Mouse (Mus musculus): ENCODE data around the gene Ocel1. TPM values are rescaled to one million over a fixed set of nuclear protein-coding genes. Genes with fewer than 3 reads are reported as not detected.
A peak's percentile ranks its signal among the peaks of the same experiment; 100 is the strongest.

Ocel1 gene
- polyA plus RNA-seq, 1 experiment from 2014 or later: 3.0 TPM

GRCm38 (mm10) chr8:71404951-71405351 is 33.9 kb downstream of the Ocel1 start:
- no peak overlapping the region for H3K4me2 ChIP-seq (ENCODE audit: low read length)
- WGBS: 88% methylated on average over 9 of the region's 9 CpGs

DNA sequence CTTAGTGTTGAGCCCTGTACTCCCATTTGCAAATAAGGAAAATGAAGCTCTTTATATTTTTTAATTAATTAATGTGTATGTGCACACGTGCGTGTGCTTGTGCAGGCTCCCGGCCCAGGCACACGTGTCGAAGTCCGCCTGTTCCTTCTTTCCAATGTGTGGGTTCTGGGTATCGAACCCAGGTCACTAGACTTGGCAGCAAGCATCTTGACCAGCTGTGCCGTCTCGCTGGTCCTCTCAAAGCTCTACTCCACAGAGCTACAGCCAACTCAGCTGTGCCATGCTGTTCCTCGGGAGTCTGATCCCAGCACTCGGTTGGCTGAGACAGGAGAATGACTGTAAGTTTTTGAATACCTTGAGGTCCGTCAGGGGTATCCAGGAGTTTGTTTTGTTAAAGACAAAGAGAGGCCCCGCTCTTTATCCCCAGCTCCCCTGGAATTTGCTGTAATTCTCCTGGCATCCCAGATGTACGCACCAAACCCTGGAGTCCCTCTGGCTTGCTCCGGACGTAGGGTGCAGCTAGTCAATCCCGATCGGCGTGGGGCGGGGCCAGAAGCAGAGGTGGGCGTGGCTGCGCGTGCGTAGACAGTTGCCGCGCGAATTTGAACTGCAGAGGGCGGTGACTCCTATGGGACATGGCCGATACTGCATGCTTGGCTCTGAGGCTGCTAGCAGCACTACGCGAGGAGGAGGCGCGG is 34.5 kb downstream of the Ocel1 start, which contains the start of gene Ankle1:
TSS of gene Ankle1 (plus strand) at position 610 of the 698 bp plus-strand sequence.
- ATAC-seq (peak; percentile 93), DNase-seq (ENCODE audit: low spot score) (peak; percentile 93)
- Histone ChIP-seq H3K4me2 (ENCODE audit: low read length) (peak within 1 kb of the TSS; percentile 89), H3K27ac (ENCODE audit: low read depth, low read length) (no peak within 1 kb of the TSS; the same call in 1 of the 2 replicates), H3K9me3 (replicated peaks; ENCODE audit: control insufficient read depth, low read length) (no peaks in the 10 kb centered on the region), H3K4me1 (ENCODE audit: control insufficient read depth, insufficient read depth, low read length) (peaks cover 11% of the 10 kb centered on the region), H3K27me3 (replicated peaks; ENCODE audit: control insufficient read depth, insufficient read depth, low read length) (no peaks in the 10 kb centered on the region), H3K4me3 (ENCODE audit: low read depth, low read length) (peak within 1 kb of the TSS; percentile 55), H3K9ac (ENCODE audit: low read length) (peak within 1 kb of the TSS; percentile 66), H3K36me3 (ENCODE audit: control insufficient read depth, insufficient read depth, low read length) (peaks cover 32% of the 10 kb centered on the region)
- 17% methylated on average over 33 of the region's 33 CpGs for WGBS

More at GRCm38 (mm10) chr8:71404951-71405351, 33.9 kb downstream of the Ocel1 start:
- Histone ChIP-seq H3K9me3 (replicated peaks; ENCODE audit: control insufficient read depth, low read length) (no peaks in the 10 kb centered on the region), H3K9ac (ENCODE audit: low read length) (no peak overlapping the region), H3K36me3 (ENCODE audit: control insufficient read depth, insufficient read depth, low read length) (peaks cover 32% of the 10 kb centered on the region), H3K27me3 (replicated peaks; ENCODE audit: control insufficient read depth, insufficient read depth, low read length) (no peaks in the 10 kb centered on the region), H3K27ac (ENCODE audit: low read depth, low read length) (no peak overlapping the region), H3K4me3 (ENCODE audit: low read depth, low read length) (no peak overlapping the region), H3K4me1 (ENCODE audit: control insufficient read depth, insufficient read depth, low read length) (peaks cover 11% of the 10 kb centered on the region)
- ATAC-seq (no peak), DNase-seq (ENCODE audit: low spot score) (no peak)

DNA sequence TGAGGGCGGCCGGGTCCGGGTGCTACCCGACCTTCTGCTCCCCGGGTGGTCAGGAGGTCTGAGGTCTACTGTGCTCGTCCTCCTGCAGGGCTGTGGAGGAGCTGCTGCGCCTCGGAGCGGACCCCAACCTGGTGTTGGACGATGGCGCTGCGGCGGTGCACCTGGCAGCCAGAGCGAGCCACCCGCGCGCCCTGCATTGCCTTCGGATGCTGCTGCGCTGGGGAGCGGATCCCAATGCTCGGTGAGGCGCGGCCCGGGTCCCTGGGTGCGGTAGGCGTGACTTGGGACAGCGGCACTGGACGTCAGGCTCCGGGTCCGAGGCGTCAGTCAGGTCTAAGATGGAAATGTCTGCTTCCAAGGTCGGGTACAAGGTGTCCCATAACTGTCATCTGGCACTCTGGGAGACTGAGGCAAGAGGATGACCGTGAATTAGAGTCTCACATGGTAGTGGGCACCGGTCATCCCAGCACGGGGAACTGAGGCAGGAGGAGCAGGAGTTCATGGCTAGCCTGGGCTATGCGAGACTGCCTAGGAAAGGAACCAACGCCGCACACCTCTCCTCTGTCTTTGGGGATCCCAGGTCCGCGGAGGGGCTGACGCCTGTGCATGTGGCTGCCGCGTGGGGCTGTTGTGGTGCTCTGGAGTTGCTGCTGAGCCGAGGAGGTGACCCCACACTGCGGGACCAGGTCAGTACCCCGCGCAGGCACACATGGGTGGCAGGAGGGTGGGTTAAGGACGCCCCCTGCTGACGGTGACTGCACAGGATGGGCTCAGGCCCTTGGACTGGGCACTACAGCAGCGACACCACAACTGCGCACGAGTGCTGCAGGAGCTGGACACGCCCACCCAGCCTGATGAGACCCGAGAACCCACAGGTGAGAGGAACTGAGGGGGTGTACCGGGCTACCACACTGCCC is 35.3 kb downstream of the Ocel1 start:
- WGBS: under 1% methylated on average over 55 of the region's 55 CpGs
- peak overlapping the region; percentile 89 for H3K4me2 ChIP-seq (ENCODE audit: low read length)
- ATAC-seq (peak; percentile 69), DNase-seq (ENCODE audit: low spot score) (peak; percentile 53)
- H3K27ac ChIP-seq (ENCODE audit: low read depth, low read length): no peak overlapping the region; the same call in 1 of the 2 replicates
- peaks cover 30% of the 10 kb centered on the region for H3K36me3 ChIP-seq (ENCODE audit: control insufficient read depth, insufficient read depth, low read length)
- H3K27me3 ChIP-seq (replicated peaks; ENCODE audit: control insufficient read depth, insufficient read depth, low read length): no peaks in the 10 kb centered on the region
- peak overlapping the region; percentile 55 for H3K4me3 ChIP-seq (ENCODE audit: low read depth, low read length)
- peaks cover 11% of the 10 kb centered on the region for H3K4me1 ChIP-seq (ENCODE audit: control insufficient read depth, insufficient read depth, low read length)
- peak overlapping the region; percentile 66 for H3K9ac ChIP-seq (ENCODE audit: low read length)
- H3K9me3 ChIP-seq (replicated peaks; ENCODE audit: control insufficient read depth, low read length): no peaks in the 10 kb centered on the region

DNA sequence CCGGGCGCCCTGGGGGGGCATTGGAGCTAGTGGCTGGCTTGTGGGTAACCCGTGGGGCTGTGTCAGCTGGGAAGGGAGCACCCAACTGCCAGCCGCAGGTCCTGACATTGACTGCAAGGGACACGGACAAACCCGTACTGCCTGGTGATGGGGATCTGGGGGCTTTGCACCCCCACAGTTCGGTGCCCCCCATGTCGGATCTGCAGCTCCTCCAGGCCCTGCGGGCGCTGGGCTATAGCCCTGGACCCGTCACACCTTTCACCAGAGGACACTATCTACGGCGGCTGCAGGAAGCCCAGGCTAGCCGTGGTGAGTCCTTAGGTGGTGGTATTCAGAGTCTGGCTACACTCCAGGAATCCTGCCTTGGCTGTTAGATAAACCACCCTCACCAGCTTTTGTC is 36.3 kb downstream of the Ocel1 start:
- Histone ChIP-seq H3K36me3 (ENCODE audit: control insufficient read depth, insufficient read depth, low read length) (peaks cover 30% of the 10 kb centered on the region), H3K4me3 (ENCODE audit: low read depth, low read length) (no peak overlapping the region), H3K27ac (ENCODE audit: low read depth, low read length) (no peak overlapping the region), H3K4me2 (ENCODE audit: low read length) (peak overlapping the region; percentile 89; the same call in 1 of the 2 replicates), H3K9ac (ENCODE audit: low read length) (no peak overlapping the region), H3K9me3 (replicated peaks; ENCODE audit: control insufficient read depth, low read length) (no peaks in the 10 kb centered on the region), H3K27me3 (replicated peaks; ENCODE audit: control insufficient read depth, insufficient read depth, low read length) (no peaks in the 10 kb centered on the region), H3K4me1 (ENCODE audit: control insufficient read depth, insufficient read depth, low read length) (peaks cover 11% of the 10 kb centered on the region)
- ATAC-seq: no peak
- no peak for DNase-seq (ENCODE audit: low spot score)
- 92% methylated on average over 14 of the region's 14 CpGs for WGBS

GRCm38 (mm10) chr8:71408231-71408630 is 37.1 kb downstream of the Ocel1 start:
- H3K4me3 ChIP-seq (ENCODE audit: low read depth, low read length): no peak overlapping the region
- WGBS: 92% methylated on average over 4 of the region's 4 CpGs
- no peak for ATAC-seq
- H3K4me1 ChIP-seq (ENCODE audit: control insufficient read depth, insufficient read depth, low read length): peaks cover 11% of the 10 kb centered on the region
- H3K4me2 ChIP-seq (ENCODE audit: low read length): no peak overlapping the region
- no peaks in the 10 kb centered on the region for H3K27me3 ChIP-seq (replicated peaks; ENCODE audit: control insufficient read depth, insufficient read depth, low read length)
- H3K36me3 ChIP-seq (ENCODE audit: control insufficient read depth, insufficient read depth, low read length): peaks cover 27% of the 10 kb centered on the region
- no peak for DNase-seq (ENCODE audit: low spot score)
- H3K9ac ChIP-seq (ENCODE audit: low read length): no peak overlapping the region
- H3K9me3 ChIP-seq (replicated peaks; ENCODE audit: control insufficient read depth, low read length): no peaks in the 10 kb centered on the region
- H3K27ac ChIP-seq (ENCODE audit: low read depth, low read length): no peak overlapping the region

GRCm38 (mm10) chr8:71411535-71412273 is 40.6 kb downstream of the Ocel1 start:
- peaks cover 27% of the 10 kb centered on the region for H3K36me3 ChIP-seq (ENCODE audit: control insufficient read depth, insufficient read depth, low read length)
- H3K4me3 ChIP-seq (ENCODE audit: low read depth, low read length): no peak overlapping the region
- no peak overlapping the region for H3K9ac ChIP-seq (ENCODE audit: low read length)
- H3K4me1 ChIP-seq (ENCODE audit: control insufficient read depth, insufficient read depth, low read length): peaks cover 1% of the 10 kb centered on the region
- no peak overlapping the region for H3K4me2 ChIP-seq (ENCODE audit: low read length)
- 51% methylated on average over 11 of the region's 11 CpGs for WGBS
- H3K27ac ChIP-seq (ENCODE audit: low read depth, low read length): no peak overlapping the region
- no peaks in the 10 kb centered on the region for H3K9me3 ChIP-seq (replicated peaks; ENCODE audit: control insufficient read depth, low read length)
- H3K27me3 ChIP-seq (replicated peaks; ENCODE audit: control insufficient read depth, insufficient read depth, low read length): no peaks in the 10 kb centered on the region
- DNase-seq (ENCODE audit: low spot score) (no peak), ATAC-seq (no peak)

DNA sequence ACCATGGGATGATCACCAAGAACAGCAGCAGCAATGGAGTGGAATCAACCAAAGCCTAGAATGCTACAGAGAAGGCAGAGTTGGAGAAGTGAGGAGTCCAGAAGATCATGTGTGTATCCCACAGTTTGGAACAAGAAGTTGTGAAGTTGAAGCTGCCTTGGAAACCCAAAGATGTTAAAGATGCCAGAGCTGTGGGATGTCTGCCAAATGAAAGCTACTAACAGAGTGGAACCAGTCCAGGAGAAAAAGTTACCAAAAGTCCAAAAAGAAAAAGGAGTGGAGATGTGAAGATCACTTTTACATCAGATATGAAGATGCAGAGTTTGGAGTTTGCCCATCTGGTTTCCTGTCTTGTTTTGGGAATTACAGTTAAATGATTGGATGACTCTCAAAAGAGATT is 51.0 kb downstream of the Ocel1 start:
- Histone ChIP-seq H3K27me3 (replicated peaks; ENCODE audit: control insufficient read depth, insufficient read depth, low read length) (no peaks in the 10 kb centered on the region), H3K4me3 (ENCODE audit: low read depth, low read length) (no peak overlapping the region), H3K9me3 (replicated peaks; ENCODE audit: control insufficient read depth, low read length) (no peaks in the 10 kb centered on the region), H3K9ac (ENCODE audit: low read length) (no peak overlapping the region), H3K27ac (ENCODE audit: low read depth, low read length) (no peak overlapping the region), H3K4me1 (ENCODE audit: control insufficient read depth, insufficient read depth, low read length) (no peaks in the 10 kb centered on the region), H3K4me2 (ENCODE audit: low read length) (no peak overlapping the region), H3K36me3 (ENCODE audit: control insufficient read depth, insufficient read depth, low read length) (no peaks in the 10 kb centered on the region)
- no peak for DNase-seq (ENCODE audit: low spot score)
- ATAC-seq: no peak
